Mouse (Mus musculus): ENCODE measurements around the gene Myh3.

Gene Myh3

DNA sequence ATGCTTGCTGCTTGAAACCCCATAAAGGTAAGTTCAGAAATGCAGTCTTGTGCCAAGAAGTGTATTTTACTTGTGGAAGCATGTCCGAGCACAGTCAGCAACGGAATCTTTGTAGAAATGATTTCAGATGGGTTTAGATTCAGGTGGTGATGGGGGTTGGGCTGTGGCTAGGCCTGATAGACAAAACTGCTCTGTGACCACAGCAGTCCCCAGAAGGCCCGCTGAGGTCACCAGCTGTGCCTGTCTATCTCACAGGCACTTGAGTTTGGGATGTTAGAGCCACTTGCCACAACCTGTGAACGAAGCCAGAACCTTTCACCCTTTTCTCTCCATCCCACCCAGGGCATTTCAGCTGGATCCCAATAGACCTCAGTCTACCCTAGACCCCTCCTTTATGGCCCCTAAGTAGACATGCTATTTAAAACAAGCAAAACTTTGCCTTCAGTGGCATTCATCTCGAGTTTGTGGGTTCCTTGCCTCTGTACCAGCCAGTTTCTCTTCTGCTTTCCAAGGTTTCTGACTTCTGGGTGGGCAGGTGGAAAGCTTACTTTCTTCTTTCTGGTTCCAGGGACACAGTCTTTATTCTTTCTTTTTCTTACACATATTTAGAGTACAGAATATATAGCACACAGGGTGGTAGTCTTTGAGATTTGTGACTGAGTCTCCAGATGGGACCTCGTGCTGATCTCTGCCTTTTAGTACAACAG, 66.6 kb downstream of the Myh3 start:
- DNase-seq (ENCODE audit: low read depth): no peak

DNA sequence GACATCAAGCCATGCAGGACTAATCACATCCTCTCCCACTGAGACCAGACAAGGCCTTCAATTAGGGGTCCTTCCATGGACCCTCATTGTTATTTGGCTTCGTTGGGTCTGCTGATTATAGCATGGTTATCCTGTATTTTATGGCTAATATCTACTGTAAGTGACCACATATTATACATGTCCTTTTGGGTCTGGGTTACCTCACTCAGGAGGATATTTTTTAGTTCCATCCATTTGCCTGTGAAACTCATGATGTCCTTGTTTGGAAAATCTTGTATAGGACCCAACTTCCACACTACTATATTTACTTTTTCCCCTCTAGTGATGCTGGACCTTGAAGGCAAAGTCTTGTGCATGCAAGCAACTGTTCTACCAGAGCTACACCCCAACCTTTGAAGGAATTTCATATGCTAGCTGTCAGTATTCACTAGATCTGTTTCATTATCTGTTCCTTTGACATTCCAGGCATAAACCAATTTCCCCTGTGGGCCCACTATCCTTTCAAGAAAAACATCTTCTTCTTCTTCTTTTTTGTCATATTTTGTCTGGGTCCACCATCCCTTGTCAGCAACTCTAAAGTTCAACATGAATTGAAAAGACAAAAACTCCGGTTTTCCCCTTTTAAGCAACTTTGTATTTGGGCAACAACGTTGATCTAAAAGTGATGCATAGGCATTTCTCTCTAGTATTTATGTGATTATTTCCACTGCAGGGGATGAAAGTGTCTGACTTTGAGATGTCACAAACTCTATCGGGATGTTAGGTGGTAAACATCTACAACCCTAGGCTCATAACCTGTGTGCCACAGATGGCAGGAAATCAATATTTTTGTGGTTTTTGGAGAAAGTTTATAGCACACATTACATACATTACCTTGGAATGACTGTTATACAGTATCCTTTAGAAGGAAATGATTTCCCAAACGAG, 67.6 kb downstream of the Myh3 start:
- DNase-seq (ENCODE audit: low read depth): no peak

DNA sequence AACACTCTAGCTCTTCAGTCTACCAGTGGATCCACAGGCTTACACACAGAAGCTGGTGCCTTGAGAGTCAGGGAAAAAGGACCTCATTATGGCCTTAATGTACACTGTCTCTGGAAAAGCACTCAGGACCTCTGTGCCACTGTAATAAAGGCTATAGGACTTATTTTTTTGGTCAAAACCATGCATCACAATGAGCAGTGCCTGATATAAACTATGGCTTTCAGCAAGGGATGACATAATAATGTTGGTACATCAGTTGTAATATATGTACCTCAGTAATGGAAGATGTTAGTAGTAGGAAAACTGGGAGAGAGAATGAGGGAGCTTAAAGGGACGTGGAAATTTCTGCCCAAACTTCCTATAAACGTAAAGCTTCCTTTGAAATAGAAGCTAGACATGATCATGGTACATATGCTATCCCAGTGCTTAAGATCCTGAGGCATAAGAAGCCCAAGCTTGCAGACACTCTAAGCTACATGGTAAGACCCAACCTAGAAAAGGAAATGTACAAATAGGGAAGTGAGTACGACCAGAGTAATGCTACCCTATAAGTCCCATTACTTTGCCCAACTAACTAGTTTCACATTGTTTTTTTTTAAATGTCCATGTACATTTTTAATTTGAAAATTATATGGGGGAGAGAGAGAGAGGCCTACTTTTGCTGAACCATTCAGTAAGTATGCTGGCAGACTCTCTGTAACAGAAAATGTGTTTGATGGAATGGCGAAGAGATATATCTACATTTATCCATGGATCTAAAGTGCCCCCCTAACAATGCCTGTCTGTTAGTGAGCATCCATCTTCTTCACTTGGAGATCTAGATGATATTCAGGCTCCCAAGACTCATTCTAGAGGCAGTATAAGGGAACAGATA, 68.5 kb downstream of the Myh3 start:
- DNase-seq (ENCODE audit: low read depth): no peak

DNA sequence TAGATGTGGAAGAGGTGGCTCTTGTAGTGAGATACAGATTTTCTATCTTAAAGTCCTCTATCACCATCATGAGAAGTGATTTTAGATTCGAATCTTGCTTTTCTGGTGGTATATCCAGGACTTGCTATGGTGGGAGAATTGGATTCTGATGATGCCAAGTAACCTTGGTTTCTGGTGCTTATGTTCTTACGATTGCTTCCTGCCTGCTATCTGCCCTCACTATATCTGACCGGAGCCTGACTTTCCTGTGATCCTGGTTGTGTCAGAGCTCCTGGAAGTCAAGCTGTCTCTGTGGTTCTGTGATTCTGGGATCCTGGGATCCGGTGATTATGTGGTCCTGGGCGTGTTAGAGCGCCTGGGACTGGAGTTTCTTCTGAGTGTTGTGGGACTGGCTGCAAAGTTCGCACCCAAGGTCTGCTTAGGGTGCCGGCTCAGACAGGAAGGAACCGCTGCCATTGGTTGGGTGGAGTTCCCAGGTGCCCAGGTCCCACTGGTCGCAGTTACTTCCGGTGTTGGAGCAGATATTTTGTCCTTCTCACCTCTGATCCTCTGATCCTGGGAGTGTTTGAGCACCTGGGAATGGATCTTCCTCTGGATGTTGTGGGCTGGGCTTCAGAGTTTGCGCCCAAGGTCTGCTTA, 69.3 kb downstream of the Myh3 start:
- no peak for DNase-seq (ENCODE audit: low read depth)

DNA sequence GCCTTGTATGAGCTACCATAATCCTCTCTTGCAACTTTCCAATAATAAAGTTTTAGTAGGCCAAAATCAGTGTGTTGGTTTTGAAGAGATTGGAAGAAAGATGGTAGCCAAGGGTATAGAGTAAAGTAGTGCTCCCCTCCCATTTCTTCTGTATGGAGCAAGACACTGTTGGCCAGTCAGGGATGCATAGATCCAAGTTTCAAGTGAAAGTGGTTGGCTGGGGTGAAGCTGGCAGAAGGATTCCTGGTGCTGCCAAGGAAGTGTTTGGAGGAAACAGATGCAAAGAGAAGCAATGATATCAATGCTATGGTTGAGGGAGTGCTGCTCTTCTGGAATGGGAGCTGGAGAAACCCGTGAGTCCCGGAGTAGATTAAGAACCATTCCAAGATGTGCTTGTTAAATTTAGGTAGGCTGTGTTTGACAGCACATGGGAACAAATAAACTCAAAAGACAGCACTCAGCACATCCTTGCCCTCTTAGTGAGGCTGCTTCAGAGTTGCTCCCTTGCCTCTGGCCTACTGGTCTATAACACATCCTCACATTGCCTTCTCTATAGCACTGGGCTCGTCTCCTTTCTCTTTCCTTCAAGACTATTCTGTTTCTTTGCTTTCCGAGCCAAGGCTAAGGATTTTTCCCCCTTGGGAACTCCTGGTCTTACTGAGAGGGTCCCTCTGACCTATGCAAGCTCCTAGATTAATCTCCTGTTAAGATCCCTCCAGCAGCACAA, 70.3 kb downstream of the Myh3 start:
- DNase-seq (ENCODE audit: low read depth): no peak

DNA sequence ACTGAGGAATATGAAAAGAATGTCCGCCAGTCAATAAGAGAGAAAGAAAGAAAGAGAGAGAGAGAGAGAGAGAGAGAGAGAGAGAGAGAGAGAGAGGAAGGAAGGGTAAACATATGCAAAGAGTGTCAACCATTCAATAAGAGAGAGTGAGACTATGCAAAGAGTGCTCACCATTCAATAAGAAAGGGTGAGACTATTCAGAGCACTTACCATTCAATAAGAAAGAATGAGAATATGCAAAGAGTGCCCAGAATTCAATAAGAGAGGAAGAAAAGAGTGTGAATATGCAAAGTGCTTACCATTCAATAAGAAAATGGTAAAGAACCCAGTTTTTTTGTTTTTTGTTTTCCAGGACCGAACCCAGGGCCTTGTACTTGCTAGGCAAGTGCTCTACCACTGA, 72.1 kb downstream of the Myh3 start:
- DNase-seq (ENCODE audit: low read depth): no peak

- no peak for DNase-seq (ENCODE audit: low read depth)
Measured at GRCm38 (mm10) chr11:67151159-67151558, 73.1 kb downstream of the Myh3 start.

All from naive thymus-derived CD4-positive, alpha-beta T cell, adult 2 months (primary cell).